Mouse (Mus musculus): ENCODE results near the gene Olfr1189. TPM values are rescaled to one million over a fixed set of nuclear protein-coding genes. Genes with fewer than 3 reads are reported as not detected.
"Not testable (repeated sequence)": the region's sequence is repeated elsewhere in the genome, so short reads cannot be mapped to it uniquely, and the experiment has no call there.

The Olfr1189 gene
- polyA plus RNA-seq (2015; fragmentation: Nextera tagmentation; extraction: Ambion mirVana), result not detected in 2 replicates

DNA sequence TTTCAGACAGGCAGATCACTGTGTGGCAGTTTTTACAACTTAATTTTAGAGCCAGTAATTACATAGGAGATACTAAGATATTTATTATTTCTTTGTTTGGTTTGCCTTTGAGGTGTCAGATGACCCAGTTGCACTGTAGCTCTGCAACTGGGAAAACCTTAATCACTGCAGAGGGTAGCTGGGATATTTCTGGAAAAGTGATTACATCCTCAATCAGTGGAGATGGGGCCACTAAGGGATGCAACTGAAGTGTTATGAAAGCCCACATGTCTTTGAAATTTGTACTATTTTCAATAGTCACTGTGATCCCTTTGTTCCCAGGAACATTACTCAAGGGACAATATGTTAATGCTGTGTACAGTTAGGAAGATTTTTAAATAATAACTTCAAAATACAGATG lies at the start of gene Olfr1189:
TSS of gene Olfr1189 (plus strand) at position 301 of the 400 bp plus-strand sequence.
- ATAC-seq (replicated peaks), result no peak
- Histone ChIP-seq H3K4me1 (no peaks in the 10 kb centered on the region), H3K9me3 (no peaks in the 10 kb centered on the region)

DNA sequence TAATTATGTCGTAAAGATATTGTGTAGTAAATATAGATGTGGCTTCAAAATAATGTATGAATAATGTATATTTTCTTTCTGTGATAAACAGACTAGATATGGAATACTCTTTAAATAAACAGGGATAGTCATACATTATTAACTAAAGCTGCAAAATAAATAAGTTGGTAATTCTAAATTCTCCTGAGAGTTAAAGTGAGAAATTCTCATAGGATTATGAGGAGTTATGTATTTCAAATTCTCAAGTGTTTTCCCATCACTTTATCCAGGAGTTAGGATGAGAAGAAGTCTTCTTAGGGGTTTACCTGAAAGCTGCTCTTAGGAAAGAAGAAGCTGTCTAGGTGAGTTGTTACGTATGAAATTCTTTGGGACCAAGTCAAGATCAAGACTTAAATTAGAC lies 29.6 kb upstream of the Olfr1189 start, which contains the start of gene Olfr1188:
TSS of gene Olfr1188 (plus strand) at position 301 of the 400 bp plus-strand sequence.
- no peak within 1 kb of the TSS for H3K9ac ChIP-seq
- no peaks in the 10 kb centered on the region for H3K9me3 ChIP-seq
- H3K27ac ChIP-seq, result no peak within 1 kb of the TSS
- no peak within 1 kb of the TSS for H3K4me3 ChIP-seq
- no peaks in the 10 kb centered on the region for H3K27me3 ChIP-seq (replicated peaks)
- no peaks in the 10 kb centered on the region for H3K36me3 ChIP-seq (replicated peaks)
- no peak within 1 kb of the TSS for H3K4me2 ChIP-seq
- no peaks in the 10 kb centered on the region for H3K4me1 ChIP-seq
- no peak for ATAC-seq (replicated peaks)
- 94% methylated on average over 2 of the region's 2 CpGs for WGBS

More for the DNA sequence above, at the start of gene Olfr1189:
- Histone ChIP-seq H3K4me2 (no peak within 1 kb of the TSS), H3K27me3 (replicated peaks) (no peaks in the 10 kb centered on the region), H3K9ac (no peak within 1 kb of the TSS), H3K4me3 (no peak within 1 kb of the TSS), H3K27ac (no peak within 1 kb of the TSS), H3K36me3 (replicated peaks) (no peaks in the 10 kb centered on the region)

DNA sequence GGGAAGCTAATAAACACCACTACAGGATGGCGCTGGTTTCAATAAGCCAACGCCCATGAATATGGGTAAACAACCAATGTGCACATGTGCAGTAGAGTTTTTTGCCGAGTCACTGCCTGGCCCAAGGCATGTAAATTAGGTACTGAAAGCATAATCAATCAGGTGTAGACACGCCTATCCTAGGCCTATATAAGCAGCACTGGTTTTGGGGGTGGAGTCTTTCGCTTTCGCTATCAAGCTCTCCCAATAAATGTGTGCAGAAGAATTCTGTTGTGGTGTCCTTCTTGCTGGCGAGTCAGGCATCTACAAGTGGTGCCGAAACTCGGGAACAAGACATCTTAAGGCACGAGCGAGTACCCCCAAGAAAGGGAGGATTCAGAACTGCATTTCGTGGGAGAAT lies 13.6 kb upstream of the Olfr1189 start:
- 93% methylated on average over 12 of the region's 12 CpGs for WGBS
- not testable (repeated sequence) for H3K4me3 ChIP-seq; H3K27me3 ChIP-seq (replicated peaks); H3K4me1 ChIP-seq; H3K9me3 ChIP-seq; H3K4me2 ChIP-seq; H3K27ac ChIP-seq; ATAC-seq (replicated peaks); H3K36me3 ChIP-seq (replicated peaks); H3K9ac ChIP-seq

DNA sequence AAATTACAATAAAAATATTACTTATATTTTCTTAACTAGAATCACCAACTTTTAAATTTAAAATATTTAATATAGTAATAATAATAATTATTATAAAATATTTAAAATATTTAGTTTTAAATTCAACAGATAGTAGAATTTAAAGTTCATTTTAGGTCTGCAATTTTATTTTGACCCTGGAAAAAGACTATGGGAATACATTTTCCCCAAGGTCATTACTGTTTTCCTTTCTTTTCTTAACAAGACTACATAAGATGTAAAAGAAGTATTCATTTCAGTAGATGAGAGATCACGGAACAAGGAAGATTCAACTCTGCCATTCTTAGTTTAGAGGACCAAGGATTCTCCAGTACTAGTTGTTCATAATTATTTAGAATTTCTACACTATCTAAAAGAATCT lies 54.0 kb downstream of the Olfr1189 start, which contains the start of gene Olfr1191-ps1:
TSS of gene Olfr1191-ps1 (plus strand) at position 301 of the 400 bp plus-strand sequence.
- not testable (repeated sequence) for H3K4me2 ChIP-seq; H3K36me3 ChIP-seq (replicated peaks); H3K9ac ChIP-seq; H3K4me1 ChIP-seq; H3K27ac ChIP-seq; ATAC-seq (replicated peaks); H3K4me3 ChIP-seq; H3K9me3 ChIP-seq; H3K27me3 ChIP-seq (replicated peaks)
- 100% methylated on average over 1 of the region's 1 CpGs for WGBS

Other genes with a start within 250 kb of the Olfr1189 start
- gene Olfr1176, start 249.7 kb upstream of the Olfr1189 start, polyA plus RNA-seq (2015; fragmentation: Nextera tagmentation; extraction: Ambion mirVana), result not detected in 2 replicates
- gene Olfr1177-ps, start 240.0 kb upstream of the Olfr1189 start, polyA plus RNA-seq (2015; fragmentation: Nextera tagmentation; extraction: Ambion mirVana), result not detected in 2 replicates
- not detected in 2 replicates for gene Olfr1178, start 199.4 kb upstream of the Olfr1189 start, polyA plus RNA-seq (2015; fragmentation: Nextera tagmentation; extraction: Ambion mirVana)
- not detected in 2 replicates for gene Olfr1179, start 180.0 kb upstream of the Olfr1189 start, polyA plus RNA-seq (2015; fragmentation: Nextera tagmentation; extraction: Ambion mirVana)
- not detected in 2 replicates for gene Olfr1180, start 167.3 kb upstream of the Olfr1189 start, polyA plus RNA-seq (2015; fragmentation: Nextera tagmentation; extraction: Ambion mirVana)
- not detected in 2 replicates for gene Olfr1181, start 160.3 kb upstream of the Olfr1189 start, polyA plus RNA-seq (2015; fragmentation: Nextera tagmentation; extraction: Ambion mirVana)
- not detected in 2 replicates for gene Gm13757, start 137.3 kb upstream of the Olfr1189 start, polyA plus RNA-seq (2015; fragmentation: Nextera tagmentation; extraction: Ambion mirVana)
- gene Olfr1183, start 131.6 kb upstream of the Olfr1189 start, polyA plus RNA-seq (2015; fragmentation: Nextera tagmentation; extraction: Ambion mirVana), result not detected in 2 replicates
- not detected in 2 replicates for gene Olfr1184, start 102.9 kb upstream of the Olfr1189 start, polyA plus RNA-seq (2015; fragmentation: Nextera tagmentation; extraction: Ambion mirVana)
- not detected in 2 replicates for gene Olfr1185-ps1, start 93.1 kb upstream of the Olfr1189 start, polyA plus RNA-seq (2015; fragmentation: Nextera tagmentation; extraction: Ambion mirVana)
- gene Olfr1186, start 67.9 kb upstream of the Olfr1189 start, polyA plus RNA-seq (2015; fragmentation: Nextera tagmentation; extraction: Ambion mirVana), result not detected in 2 replicates
- not detected in 2 replicates for gene Olfr1188, start 29.5 kb upstream of the Olfr1189 start, polyA plus RNA-seq (2015; fragmentation: Nextera tagmentation; extraction: Ambion mirVana)
- not detected in 2 replicates for gene Olfr1191-ps1, start 54.1 kb downstream of the Olfr1189 start, polyA plus RNA-seq (2015; fragmentation: Nextera tagmentation; extraction: Ambion mirVana)
- not detected in 2 replicates for gene Olfr1192-ps1, start 62.1 kb downstream of the Olfr1189 start, polyA plus RNA-seq (2015; fragmentation: Nextera tagmentation; extraction: Ambion mirVana)
- not detected in 2 replicates for gene Olfr1193, start 89.2 kb downstream of the Olfr1189 start, polyA plus RNA-seq (2015; fragmentation: Nextera tagmentation; extraction: Ambion mirVana)
- not detected in 2 replicates for gene Olfr1195, start 102.7 kb downstream of the Olfr1189 start, polyA plus RNA-seq (2015; fragmentation: Nextera tagmentation; extraction: Ambion mirVana)
- not detected in 2 replicates for gene Olfr1196, start 118.1 kb downstream of the Olfr1189 start, polyA plus RNA-seq (2015; fragmentation: Nextera tagmentation; extraction: Ambion mirVana)
- not detected in 2 replicates for gene Olfr1197, start 145.9 kb downstream of the Olfr1189 start, polyA plus RNA-seq (2015; fragmentation: Nextera tagmentation; extraction: Ambion mirVana)
- not detected in 2 replicates for gene Olfr1198, start 164.9 kb downstream of the Olfr1189 start, polyA plus RNA-seq (2015; fragmentation: Nextera tagmentation; extraction: Ambion mirVana)
- gene Olfr1199, start 174.0 kb downstream of the Olfr1189 start, polyA plus RNA-seq (2015; fragmentation: Nextera tagmentation; extraction: Ambion mirVana), result not detected in 2 replicates
- not detected in 2 replicates for gene Olfr1200, start 184.0 kb downstream of the Olfr1189 start, polyA plus RNA-seq (2015; fragmentation: Nextera tagmentation; extraction: Ambion mirVana)
- gene Olfr1201, start 206.6 kb downstream of the Olfr1189 start, polyA plus RNA-seq (2015; fragmentation: Nextera tagmentation; extraction: Ambion mirVana), result not detected in 2 replicates
- gene Olfr1202, start 228.0 kb downstream of the Olfr1189 start, polyA plus RNA-seq (2015; fragmentation: Nextera tagmentation; extraction: Ambion mirVana), result not detected in 2 replicates
- not detected in 2 replicates for gene Olfr1205, start 243.3 kb downstream of the Olfr1189 start, polyA plus RNA-seq (2015; fragmentation: Nextera tagmentation; extraction: Ambion mirVana)